Mouse (Mus musculus) embryonic facial prominence, embryonic 11.5 days (tissue): Measurements from ENCODE around the gene Phf21a. TPM values are rescaled to one million over a fixed set of nuclear protein-coding genes. Genes with fewer than 3 reads are reported as not detected.

ENCODE experiments used
- ATAC-seq: fragments of 200-750 bp; cut with Nextera tagmentation; replicated peaks from 2 replicates; pipeline ENCODE4 v1.8.0; 2017; ENCODE audit warnings: low read depth; ENCODE audit not compliant: insufficient number of reproducible peaks, low FRiP score, low TSS enrichment
- DNase-seq: peaks from one replicate; pipeline ENCODE4 v3.0.0-alpha.2; 2015; ENCODE audit warnings: low spot score
- H3K27ac ChIP-seq: fragments of 300-500 bp; sonication (generic); replicated peaks from 2 replicates; pipeline ENCODE4 v1.5.1; 2014; ENCODE audit warnings: mild to moderate bottlenecking, low read depth, low read length, control low read depth
- H3K27me3 ChIP-seq: fragments of 300-500 bp; sonication (generic); 2 replicates; pipeline ENCODE4 v1.6.1; 2014; ENCODE audit warnings: mild to moderate bottlenecking, low read length, moderate library complexity, mixed read lengths; ENCODE audit not compliant: control insufficient read depth, insufficient read depth
- H3K36me3 ChIP-seq: fragments of 300-500 bp; sonication (generic); replicated peaks from 2 replicates; pipeline ENCODE4 v1.6.1; 2014; ENCODE audit warnings: low read depth, mild to moderate bottlenecking, low read length, moderate library complexity, mixed read lengths; ENCODE audit not compliant: control insufficient read depth, insufficient read depth
- H3K4me1 ChIP-seq: fragments of 300-500 bp; sonication (generic); 2 replicates; pipeline ENCODE4 v1.6.1; 2014; ENCODE audit warnings: low read length, mixed read lengths; ENCODE audit not compliant: control insufficient read depth, insufficient read depth
- H3K4me2 ChIP-seq: fragments of 300-500 bp; sonication (generic); 2 replicates; pipeline ENCODE4 v1.6.1; 2014; ENCODE audit warnings: low read depth, mild to moderate bottlenecking, control low read depth, low read length, moderate library complexity
- H3K4me3 ChIP-seq: fragments of 300-500 bp; sonication (generic); 2 replicates; pipeline ENCODE4 v1.5.1; 2014; ENCODE audit warnings: low read depth, low read length, control low read depth
- H3K9ac ChIP-seq: fragments of 300-500 bp; sonication (generic); replicated peaks from 2 replicates; pipeline ENCODE4 v1.6.1; 2014; ENCODE audit warnings: mild to moderate bottlenecking, control low read depth, low read length
- H3K9me3 ChIP-seq: fragments of 300-500 bp; sonication (generic); replicated peaks from 2 replicates; pipeline ENCODE4 v1.6.1; 2016; ENCODE audit warnings: mild to moderate bottlenecking, low read length, inconsistent platforms, mixed read lengths; ENCODE audit not compliant: control insufficient read depth
- WGBS: fragments of 180-500 bp; shearing (Covaris S2); extraction: QIAGEN DNeasy Blood & Tissue Kit; methylation state at CpG from one replicate; pipeline ENCODE4 v1.1.7; 2014; 5-methylcytosine and 5-hydroxymethylcytosine counted together
- polyA plus RNA-seq: library from polyadenylated mRNA; unstranded; fragments of >200 nt; fragmentation: Nextera tagmentation; extraction: Ambion mirVana; gene quantifications from 2 replicates; pipeline ENCODE4 v1.2.1, GENCODE M21; 2014

Phf21a gene
- polyA plus RNA-seq, 1 experiment from 2014 or later = 41.8 TPM

DNA sequence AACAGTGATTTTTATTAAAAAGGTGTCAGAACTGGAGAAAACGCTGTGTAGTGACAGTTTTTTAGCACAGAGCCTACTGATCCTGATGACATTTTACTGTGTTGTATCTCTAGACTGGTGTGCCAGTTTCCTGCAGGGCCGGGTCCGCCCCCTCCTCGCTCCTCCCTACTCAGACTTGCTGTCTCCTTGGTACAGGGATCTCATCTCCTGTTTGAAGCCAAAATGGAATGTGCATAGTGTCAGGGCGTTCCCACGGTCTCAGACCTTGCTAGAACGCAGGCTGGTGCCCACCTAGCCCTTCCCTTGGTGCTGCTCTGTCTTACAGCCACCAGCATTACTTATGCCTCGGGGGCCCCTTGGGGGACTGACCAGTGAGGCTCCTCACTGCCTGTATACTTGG lies 268.9 kb downstream of the Phf21a start:
- Histone ChIP-seq H3K9ac (no peak overlapping the region), H3K4me2 (no peak overlapping the region), H3K27me3 (no peaks in the 10 kb centered on the region), H3K4me1 (no peaks in the 10 kb centered on the region), H3K9me3 (no peaks in the 10 kb centered on the region), H3K27ac (no peak overlapping the region), H3K36me3 (no peaks in the 10 kb centered on the region; the same call in 1 of the 2 replicates), H3K4me3 (no peak overlapping the region)
- no peak for ATAC-seq
- 87% methylated on average over 8 of the region's 8 CpGs for WGBS
- DNase-seq = no peak

DNA sequence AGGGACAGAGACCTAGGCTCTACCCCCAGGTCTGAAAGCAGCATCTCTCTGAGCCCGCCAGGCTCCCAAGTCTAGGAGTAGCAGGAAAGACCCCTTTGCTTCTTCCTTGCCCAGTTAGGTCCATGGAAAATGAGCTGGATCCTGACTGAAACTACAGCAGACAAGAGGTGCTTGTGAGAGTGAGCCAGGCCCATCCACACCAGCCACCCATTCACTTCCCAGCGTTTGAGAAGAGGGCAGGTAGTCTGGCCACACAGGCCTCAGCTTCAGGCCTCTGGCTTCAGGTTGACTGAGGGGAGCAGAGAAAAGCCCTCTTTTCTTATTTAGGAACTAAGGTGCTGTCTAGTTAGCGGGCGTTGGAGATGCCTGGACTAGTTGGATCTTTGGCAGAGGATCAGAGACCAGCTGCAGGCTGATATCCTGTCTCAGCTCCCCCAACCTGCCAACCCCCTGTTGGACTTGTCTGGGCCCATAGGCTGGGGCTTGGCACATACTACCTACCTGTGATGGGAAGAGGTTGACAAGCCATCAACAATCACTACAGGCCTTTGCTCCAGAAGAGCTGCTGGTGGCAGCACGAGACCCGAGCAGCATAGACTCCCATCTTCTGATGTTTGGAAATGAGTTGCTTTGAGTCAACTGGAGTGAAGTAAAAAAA lies 269.8 kb downstream of the Phf21a start:
- H3K36me3 ChIP-seq = no peaks in the 10 kb centered on the region; the same call in 1 of the 2 replicates
- DNase-seq = no peak
- H3K27me3 ChIP-seq = no peaks in the 10 kb centered on the region
- no peak overlapping the region for H3K4me2 ChIP-seq
- no peak overlapping the region for H3K4me3 ChIP-seq
- no peak overlapping the region for H3K9ac ChIP-seq
- no peaks in the 10 kb centered on the region for H3K9me3 ChIP-seq
- no peaks in the 10 kb centered on the region for H3K4me1 ChIP-seq
- ATAC-seq = no peak
- WGBS = 89% methylated on average over 6 of the region's 6 CpGs
- no peak overlapping the region for H3K27ac ChIP-seq

DNA sequence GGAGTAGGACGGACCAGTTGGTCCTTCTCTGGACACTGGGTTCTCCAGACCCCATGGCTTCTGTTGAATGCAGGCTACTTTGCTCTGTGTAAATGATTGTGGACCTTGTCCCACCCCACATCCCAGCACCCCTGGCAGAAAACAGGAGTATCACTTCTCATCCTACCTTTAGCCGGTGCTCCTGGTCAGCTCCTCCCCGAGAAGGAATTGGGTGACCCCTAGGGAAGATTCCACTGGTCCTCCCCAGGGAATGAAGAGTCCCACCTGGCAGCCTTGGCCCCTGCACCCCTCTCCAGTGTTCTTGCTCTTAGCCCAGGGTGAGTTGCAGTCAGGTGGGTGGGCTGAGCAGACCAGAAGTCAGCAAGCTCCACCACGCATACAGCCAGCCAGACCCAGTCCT lies 271.2 kb downstream of the Phf21a start:
- WGBS = 88% methylated on average over 4 of the region's 4 CpGs
- H3K9me3 ChIP-seq = no peaks in the 10 kb centered on the region
- no peak overlapping the region for H3K4me3 ChIP-seq
- no peaks in the 10 kb centered on the region for H3K27me3 ChIP-seq
- no peak for DNase-seq
- no peak for ATAC-seq
- no peak overlapping the region for H3K9ac ChIP-seq
- H3K4me1 ChIP-seq = no peaks in the 10 kb centered on the region
- no peak overlapping the region for H3K27ac ChIP-seq
- no peaks in the 10 kb centered on the region; the same call in 1 of the 2 replicates for H3K36me3 ChIP-seq
- no peak overlapping the region for H3K4me2 ChIP-seq

DNA sequence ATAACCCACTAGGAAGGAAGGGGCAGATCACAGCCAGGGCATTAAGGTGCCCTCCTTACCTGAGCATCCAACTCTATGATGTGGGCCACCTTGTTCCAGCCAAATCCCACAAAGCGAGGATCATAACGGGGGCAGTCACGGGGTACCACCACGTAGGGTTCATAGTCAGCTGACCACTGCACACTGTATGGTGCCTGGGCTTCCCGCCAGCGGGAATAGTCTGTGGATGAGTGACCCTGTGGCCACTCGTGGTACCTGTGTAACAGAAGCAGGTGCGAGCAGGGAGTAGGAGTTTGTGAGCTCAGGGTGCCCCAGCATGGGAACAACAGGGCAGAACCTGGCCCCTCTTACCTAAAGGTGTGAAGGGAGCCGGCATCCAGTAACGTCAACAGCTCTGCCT lies 272.7 kb downstream of the Phf21a start:
- Histone ChIP-seq H3K27ac (no peak overlapping the region), H3K9me3 (no peaks in the 10 kb centered on the region), H3K9ac (no peak overlapping the region), H3K36me3 (no peaks in the 10 kb centered on the region; the same call in 1 of the 2 replicates), H3K4me1 (peaks cover 4% of the 10 kb centered on the region), H3K4me3 (no peak overlapping the region), H3K4me2 (no peak overlapping the region), H3K27me3 (peaks cover under 1% of the 10 kb centered on the region; the same call in 1 of the 2 replicates)
- DNase-seq = no peak
- 0 out of 2 replicates have a peak, but pooled peaks have one; percentile 9 for ATAC-seq
- 89% methylated on average over 10 of the region's 10 CpGs for WGBS

DNA sequence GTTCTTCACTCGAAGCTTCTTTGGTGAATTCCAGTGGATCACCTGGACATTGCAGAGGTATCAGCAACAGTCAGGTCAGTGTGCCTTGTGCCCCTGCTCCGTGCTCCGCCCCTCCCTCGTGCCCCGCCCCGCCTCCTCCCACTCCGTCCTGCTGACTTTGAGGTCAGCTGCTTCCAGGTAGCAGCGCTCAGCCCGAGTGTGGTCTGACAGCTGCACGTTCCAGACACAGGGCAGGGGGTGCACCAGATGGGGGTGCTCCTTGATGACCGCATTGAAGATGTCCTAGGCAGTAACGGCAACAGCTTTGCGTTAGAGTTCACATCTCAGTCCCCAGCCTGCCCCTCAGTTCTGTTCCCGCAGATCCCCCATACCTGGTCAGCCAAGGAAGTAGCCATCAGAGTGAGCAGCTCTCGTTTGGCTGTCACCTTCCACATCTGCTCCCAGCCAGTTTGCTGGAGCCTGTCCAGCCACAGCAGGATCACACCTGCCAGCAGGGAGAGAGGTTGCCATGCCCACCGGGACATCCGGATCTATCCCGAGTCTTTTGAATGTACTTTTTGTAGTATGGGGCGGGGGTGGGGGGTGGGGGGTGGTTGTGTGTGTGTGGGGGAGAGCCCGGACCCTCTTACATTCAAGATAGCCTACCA lies 274.6 kb downstream of the Phf21a start:
- WGBS = 48% methylated on average over 20 of the region's 20 CpGs
- Histone ChIP-seq H3K4me1 (peaks cover 8% of the 10 kb centered on the region), H3K36me3 (no peaks in the 10 kb centered on the region; the same call in 1 of the 2 replicates), H3K4me2 (no peak overlapping the region), H3K27ac (no peak overlapping the region), H3K9ac (no peak overlapping the region), H3K4me3 (no peak overlapping the region), H3K27me3 (peaks cover 10% of the 10 kb centered on the region; the same call in 1 of the 2 replicates), H3K9me3 (no peaks in the 10 kb centered on the region)
- DNase-seq (no peak), ATAC-seq (no peak)

DNA sequence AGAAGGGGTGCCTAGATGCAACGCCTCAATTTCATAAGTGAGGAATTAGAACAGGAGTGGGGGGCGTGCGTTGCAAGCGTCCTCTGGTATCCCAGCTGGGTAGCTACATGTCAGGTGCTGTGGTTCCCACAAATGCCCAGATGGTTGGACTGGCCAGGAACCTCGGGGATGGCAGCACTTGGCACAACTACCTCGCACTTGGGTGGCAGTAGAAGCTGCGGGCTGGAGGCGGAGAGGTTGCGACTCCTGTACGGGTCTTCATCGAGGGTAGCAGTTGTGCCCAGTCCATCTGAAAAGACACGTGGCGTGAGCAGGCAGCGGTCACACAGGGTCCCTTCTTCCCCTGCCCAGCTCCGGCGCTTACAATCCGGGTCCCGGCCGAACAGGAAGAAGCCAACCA lies 277.5 kb downstream of the Phf21a start:
- Histone ChIP-seq H3K27ac (no peak overlapping the region), H3K9ac (peak overlapping the region; percentile 58), H3K4me3 (peak overlapping the region; percentile 46), H3K36me3 (no peaks in the 10 kb centered on the region), H3K27me3 (peaks cover 10% of the 10 kb centered on the region; the same call in 1 of the 2 replicates), H3K4me2 (peak overlapping the region; percentile 85), H3K4me1 (peaks cover 8% of the 10 kb centered on the region), H3K9me3 (no peaks in the 10 kb centered on the region)
- WGBS = 12% methylated on average over 14 of the region's 19 CpGs
- ATAC-seq (no peak), DNase-seq (no peak)

DNA sequence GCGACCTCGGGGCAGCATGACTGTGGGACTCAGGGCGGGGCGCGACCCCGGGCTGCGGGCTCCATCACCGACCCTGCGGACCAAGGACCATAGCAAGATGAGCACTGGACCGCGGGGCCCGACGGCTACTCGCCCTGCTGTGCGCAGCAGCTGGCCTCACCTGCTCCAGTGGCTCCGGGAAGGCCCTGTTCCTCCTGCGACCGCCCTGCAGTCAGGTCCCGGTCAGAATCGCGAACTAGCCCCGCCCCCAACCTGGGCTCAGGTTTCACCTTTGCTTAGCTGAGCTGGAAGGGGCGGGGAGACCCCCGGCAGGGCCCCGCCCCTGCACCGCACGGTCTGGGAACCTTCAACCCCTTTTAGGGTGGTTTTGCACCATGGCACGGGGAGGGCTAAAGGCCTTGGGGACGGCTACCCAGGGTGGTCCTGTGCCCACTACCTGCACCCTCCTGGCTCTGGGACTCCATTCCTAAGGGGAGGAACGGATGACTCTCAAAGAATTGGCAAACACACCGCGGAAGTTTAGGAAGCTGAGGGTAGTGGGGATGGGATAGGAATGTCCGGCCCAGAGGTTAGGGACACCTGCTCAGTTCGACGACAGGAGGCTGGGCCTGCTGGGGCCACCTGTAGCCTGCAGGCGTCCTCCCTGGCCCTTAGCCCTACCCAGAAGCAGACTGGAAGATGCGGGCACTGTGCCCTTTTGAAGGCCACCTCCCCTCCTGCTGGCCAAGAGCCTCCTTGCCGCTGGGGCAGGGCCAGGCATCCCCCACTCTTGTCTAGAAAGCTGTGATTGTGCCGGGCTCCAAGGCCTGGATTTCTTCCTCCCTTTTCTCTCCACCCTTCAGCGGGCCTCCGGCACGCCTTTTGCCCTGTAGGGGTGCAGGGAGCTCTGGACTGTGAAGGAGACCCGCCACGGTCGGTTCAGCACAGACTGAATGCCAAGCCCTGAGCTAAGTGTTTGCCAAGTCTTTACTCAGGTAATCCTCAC lies 278.2 kb downstream of the Phf21a start:
- DNase-seq (peak; percentile 86), ATAC-seq (peak; percentile 22; the same call in 1 of the 2 replicates)
- H3K36me3 ChIP-seq = no peaks in the 10 kb centered on the region
- peak overlapping the region; percentile 46 for H3K4me3 ChIP-seq
- WGBS = 2% methylated on average over 45 of the region's 45 CpGs
- H3K27me3 ChIP-seq = peaks cover 10% of the 10 kb centered on the region; the same call in 1 of the 2 replicates
- peak overlapping the region; percentile 58 for H3K9ac ChIP-seq
- H3K9me3 ChIP-seq = no peaks in the 10 kb centered on the region
- no peak overlapping the region for H3K27ac ChIP-seq
- H3K4me2 ChIP-seq = peak overlapping the region; percentile 85
- H3K4me1 ChIP-seq = peaks cover 8% of the 10 kb centered on the region
